Mouse (Mus musculus) kidney, postnatal 25 days (tissue): Measurements from ENCODE around the gene Eif4g2.

ENCODE experiments used
- DNase-seq, 2 experiments: peaks; one replicate each; pipeline ENCODE4 v3.0.0; 2021; ENCODE audit warnings: mixed read lengths in 2 of 2

The Eif4g2 gene

GRCm38 (mm10) chr7:111069439-111070166 is 13.2 kb downstream of the Eif4g2 start:
- DNase-seq: no peak

DNA sequence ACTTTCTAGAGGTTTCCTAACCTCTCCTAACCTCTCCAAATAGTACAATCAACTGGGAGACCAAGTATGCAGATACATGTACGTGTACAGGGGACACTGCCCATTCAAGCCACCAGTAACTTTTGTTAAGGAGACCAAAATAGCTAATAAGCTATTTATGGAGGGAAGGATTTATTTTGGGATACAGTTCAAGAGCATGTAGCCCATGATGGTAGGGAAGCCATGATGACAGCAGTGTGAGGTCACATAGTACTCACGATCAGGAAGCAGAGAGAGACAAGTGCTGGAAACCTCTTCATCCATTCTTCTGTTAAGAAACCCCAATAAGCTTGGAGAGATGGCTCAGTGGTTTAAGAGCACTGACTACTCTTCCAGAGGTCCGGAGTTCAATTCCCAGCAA is 14.6 kb downstream of the Eif4g2 start:
- no peak for DNase-seq

- no peak for DNase-seq
These were observed 19.9 kb downstream of the Eif4g2 start for GRCm38 (mm10) chr7:111062971-111063370.

DNA sequence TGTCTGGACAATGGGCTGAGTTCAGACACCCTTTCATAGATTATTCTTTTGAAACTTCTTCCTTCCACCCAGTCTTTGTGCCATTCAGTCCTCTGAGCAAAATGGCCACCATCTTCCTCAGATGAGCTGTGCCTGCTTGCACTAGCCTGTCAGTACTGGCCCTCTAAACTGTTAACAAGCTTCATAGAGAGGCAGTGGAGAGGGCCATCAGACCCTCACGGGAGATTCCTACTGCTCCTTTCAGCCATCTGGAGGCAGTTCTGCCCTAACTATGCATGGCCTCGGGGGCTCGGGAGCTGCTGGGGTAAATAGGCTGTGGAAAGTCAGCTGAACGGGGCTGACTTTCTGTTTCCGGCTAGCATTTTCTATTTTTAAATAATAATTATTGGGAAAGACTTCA is 23.3 kb downstream of the Eif4g2 start:
- no peak for DNase-seq

DNA sequence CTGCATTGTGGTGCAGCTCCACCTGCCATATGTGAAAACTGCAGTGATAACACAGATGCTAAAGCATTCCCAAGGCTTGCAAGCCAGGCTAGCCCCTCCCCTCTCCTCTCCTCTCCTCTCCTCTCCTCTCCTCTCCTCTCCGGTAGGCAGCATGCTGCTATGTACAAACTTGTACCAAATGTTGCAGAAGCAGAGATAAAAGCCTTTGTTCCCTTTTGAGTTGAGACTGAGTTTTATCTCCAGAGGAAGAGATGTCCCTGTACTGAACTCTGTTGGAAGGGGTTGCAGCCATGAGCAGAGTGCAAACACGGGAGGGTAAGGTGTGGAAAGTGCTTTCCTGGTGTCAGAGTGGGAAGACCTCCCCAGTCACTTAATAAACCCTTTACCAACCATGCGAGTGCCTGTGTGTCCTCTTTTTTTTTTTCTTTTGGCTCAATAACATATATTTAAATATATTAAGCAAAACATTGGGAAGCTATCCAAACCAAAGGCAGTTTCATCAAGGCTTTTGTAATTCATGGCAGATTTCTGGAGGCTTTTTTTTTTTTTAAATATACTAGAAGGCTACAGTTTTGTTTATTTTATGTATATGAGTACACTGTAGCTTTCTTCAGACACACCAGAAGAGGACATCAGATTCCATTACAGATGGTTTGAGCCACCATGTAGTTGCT is 26.7 kb downstream of the Eif4g2 start:
- no peak for DNase-seq

DNA sequence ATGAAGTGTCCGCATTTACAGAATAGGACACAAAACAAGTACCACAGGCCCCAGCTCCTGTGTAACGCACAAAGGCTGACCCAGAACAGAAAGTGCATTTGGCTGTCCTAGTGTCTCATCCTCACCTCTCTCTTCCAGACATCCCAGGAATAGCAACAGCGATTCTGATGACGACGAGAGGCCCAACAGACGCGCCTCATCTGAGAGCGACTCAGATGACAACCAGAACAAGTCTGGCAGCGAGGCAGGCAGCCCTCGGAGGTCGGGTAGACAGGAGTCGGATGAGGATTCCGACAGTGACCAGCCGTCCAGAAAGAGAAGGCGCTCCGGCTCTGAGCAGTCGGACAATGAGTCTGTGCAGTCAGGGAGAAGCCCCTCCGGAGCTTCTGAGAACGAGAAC is 27.6 kb downstream of the Eif4g2 start:
- DNase-seq: no peak

DNA sequence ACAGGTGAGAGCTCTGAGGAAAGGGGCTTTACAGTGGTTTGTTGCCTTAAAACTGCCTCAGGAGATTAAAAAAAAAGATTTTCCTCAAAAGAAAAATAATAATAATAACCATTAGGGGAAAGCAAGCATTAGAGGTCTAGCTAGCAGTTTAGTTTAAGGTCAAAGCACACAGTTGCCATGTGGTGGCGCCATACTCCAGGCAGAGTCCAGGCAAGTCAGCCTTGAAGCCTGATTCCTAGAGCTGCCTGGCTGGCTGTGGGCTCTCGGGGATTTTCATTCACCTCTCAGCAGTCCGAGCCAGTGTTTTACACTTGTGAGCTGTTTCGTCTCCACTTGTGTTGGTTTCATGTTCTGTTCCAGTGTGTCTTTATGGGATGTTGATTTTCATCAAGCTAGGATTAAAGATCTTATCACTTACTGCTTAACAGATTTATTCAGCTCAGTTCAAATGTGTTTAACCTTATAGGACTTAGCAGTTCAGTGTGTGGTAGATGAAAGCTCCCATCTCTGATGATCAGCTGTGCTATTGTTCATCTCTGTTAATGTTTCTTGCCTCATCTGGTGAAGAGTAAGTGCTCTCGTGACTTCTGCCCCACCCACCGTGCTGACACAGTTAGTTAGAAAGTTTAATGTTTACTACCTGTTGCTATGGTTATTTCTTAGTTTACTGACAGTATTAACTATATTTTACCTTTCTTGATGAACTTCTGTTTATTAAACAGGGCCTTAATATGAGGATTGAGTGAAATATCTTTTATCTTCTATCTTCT is 33.0 kb downstream of the Eif4g2 start:
- DNase-seq: peak; percentile 78 to 80

GRCm38 (mm10) chr7:111048920-111049319 is 33.9 kb downstream of the Eif4g2 start:
- DNase-seq: no peak

DNA sequence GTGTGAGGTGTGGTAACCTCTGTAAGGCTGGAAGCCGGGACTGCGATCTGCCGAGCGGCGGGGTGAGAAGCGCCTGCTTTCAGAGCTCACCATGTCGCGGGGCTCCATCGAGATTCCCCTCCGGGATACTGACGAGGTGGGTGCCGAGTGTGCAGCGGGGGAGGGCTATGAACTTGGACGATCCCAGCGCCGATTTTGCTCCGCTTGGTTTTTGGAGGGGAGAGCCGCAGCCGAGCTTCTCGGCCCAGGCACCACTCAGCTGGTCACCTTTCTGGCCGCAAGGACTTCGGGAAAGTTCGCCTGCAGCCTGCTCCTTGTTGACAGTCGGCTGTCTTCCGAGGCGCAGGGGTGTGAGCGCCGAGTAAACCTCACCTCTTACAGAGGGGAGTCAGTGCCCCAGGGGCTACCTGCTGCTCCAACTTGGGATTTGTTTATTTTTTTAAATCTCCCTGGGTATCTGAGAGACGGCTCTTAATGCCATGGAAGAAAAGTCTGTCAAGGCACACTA is 53.7 kb downstream of the Eif4g2 start:
- DNase-seq: peak in 1 of 2 experiments; percentile 72

DNA sequence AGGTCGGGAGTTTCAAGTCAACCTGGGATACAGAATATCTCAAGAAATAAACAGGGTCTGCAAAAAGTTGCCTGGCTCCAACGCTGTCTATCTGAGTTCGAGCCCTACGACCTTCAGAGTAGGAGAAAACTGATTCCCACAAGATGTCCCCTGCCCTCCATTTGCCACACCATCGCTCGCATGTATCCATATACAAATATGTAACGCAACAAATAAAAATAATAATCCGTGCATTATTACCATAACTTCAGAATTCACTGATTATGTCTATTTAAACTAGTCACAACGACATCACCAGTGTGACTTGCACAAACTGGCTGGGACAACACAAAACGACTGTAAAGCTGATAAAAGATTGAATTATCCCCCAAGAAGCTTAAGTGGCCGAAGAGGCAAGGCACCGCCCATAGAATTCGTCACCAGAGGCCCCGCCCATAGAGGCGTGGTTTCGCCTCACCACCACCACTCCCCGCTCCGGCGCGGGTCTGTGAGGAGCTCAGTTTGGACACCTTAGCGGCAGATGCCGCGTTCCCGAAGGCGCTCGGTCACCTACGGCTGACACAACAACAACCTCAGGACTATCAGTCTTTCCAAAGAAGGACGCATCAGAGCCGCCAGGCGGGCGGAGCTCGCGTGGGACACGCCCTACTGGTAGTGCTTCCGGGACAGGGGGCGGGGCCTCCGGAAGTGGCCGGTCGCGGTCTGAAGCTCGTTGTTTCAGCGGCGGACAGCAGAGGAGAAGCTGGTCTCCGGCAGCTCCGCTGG is 54.4 kb downstream of the Eif4g2 start, which contains the start of gene Ctr9:
Ctr9 (plus strand) TSS at position 671 of the 765 bp plus-strand sequence.
- peak; percentile 95 to 96 for DNase-seq

GRCm38 (mm10) chr7:111024912-111025311 is 57.9 kb downstream of the Eif4g2 start:
- no peak for DNase-seq

GRCm38 (mm10) chr7:111024068-111024594 is 58.7 kb downstream of the Eif4g2 start:
- DNase-seq: peak; percentile 44 to 73

- DNase-seq: no peak
These were observed 62.0 kb downstream of the Eif4g2 start for GRCm38 (mm10) chr7:111020814-111021213.
